Mouse (Mus musculus): ENCODE data around the gene Spata16.
"Not testable (repeated sequence)": the region's sequence is repeated elsewhere in the genome, so short reads cannot be mapped to it uniquely, and the experiment has no call there.

Gene Spata16

GRCm38 (mm10) chr3:26637402-26637801 is at the start of gene Spata16:
Spata16 (plus strand) TSS chr3:26637620.
- DNase-seq (ENCODE audit: low read depth, low spot score): no peak

- DNase-seq (ENCODE audit: low read depth, low spot score): no peak
These were observed 32.6 kb upstream of the Spata16 start for GRCm38 (mm10) chr3:26604861-26605260.

GRCm38 (mm10) chr3:26608531-26608930 is 28.9 kb upstream of the Spata16 start:
- no peak for DNase-seq (ENCODE audit: low read depth, low spot score)

GRCm38 (mm10) chr3:26639214-26639613 is 1.8 kb downstream of the Spata16 start:
- no peak for DNase-seq (ENCODE audit: low read depth, low spot score)

GRCm38 (mm10) chr3:26639851-26640250 is 2.4 kb downstream of the Spata16 start:
- DNase-seq (ENCODE audit: low read depth, low spot score): no peak

- DNase-seq (ENCODE audit: low read depth, low spot score): no peak
These were observed 3.1 kb downstream of the Spata16 start for GRCm38 (mm10) chr3:26640321-26641075.

GRCm38 (mm10) chr3:26641351-26642249 is 4.2 kb downstream of the Spata16 start:
- no peak for DNase-seq (ENCODE audit: low read depth, low spot score)

GRCm38 (mm10) chr3:26644136-26644535 is 6.7 kb downstream of the Spata16 start:
- no peak for DNase-seq (ENCODE audit: low read depth, low spot score)

- DNase-seq (ENCODE audit: low read depth, low spot score): no peak
These were observed 9.4 kb downstream of the Spata16 start for GRCm38 (mm10) chr3:26646834-26647233.

- DNase-seq (ENCODE audit: low read depth, low spot score): no peak
These were observed 48.4 kb downstream of the Spata16 start for GRCm38 (mm10) chr3:26685832-26686231.

- DNase-seq (ENCODE audit: low read depth, low spot score): not testable (repeated sequence)
These were observed 72.1 kb downstream of the Spata16 start for GRCm38 (mm10) chr3:26709492-26709891.

GRCm38 (mm10) chr3:26727526-26727925 is 90.1 kb downstream of the Spata16 start:
- DNase-seq (ENCODE audit: low read depth, low spot score): no peak

GRCm38 (mm10) chr3:26750492-26750891 is 113.1 kb downstream of the Spata16 start:
- DNase-seq (ENCODE audit: low read depth, low spot score): no peak

GRCm38 (mm10) chr3:26752441-26752840 is 115.0 kb downstream of the Spata16 start:
- DNase-seq (ENCODE audit: low read depth, low spot score): no peak

- DNase-seq (ENCODE audit: low read depth, low spot score): no peak
These were observed 156.1 kb downstream of the Spata16 start for GRCm38 (mm10) chr3:26793334-26794101.

GRCm38 (mm10) chr3:26795851-26796538 is 158.6 kb downstream of the Spata16 start:
- no peak for DNase-seq (ENCODE audit: low read depth, low spot score)

- no peak for DNase-seq (ENCODE audit: low read depth, low spot score)
These were observed 159.5 kb downstream of the Spata16 start for GRCm38 (mm10) chr3:26796954-26797353.

- DNase-seq (ENCODE audit: low read depth, low spot score): no peak
These were observed 176.9 kb downstream of the Spata16 start for GRCm38 (mm10) chr3:26814307-26814706.

GRCm38 (mm10) chr3:26815764-26816163 is 178.3 kb downstream of the Spata16 start:
- DNase-seq (ENCODE audit: low read depth, low spot score): no peak

GRCm38 (mm10) chr3:26819398-26819797 is 182.0 kb downstream of the Spata16 start:
- no peak for DNase-seq (ENCODE audit: low read depth, low spot score)
